Mouse (Mus musculus): ENCODE results near the gene Nfatc4. TPM values are rescaled to one million over a fixed set of nuclear protein-coding genes. Genes with fewer than 3 reads are reported as not detected.
A peak's percentile ranks its signal among the peaks of the same experiment; 100 is the strongest.

The Nfatc4 gene
- total and polyA plus RNA-seq, 2 experiments from 2014 or later = 3.4 to 8.5 TPM

GRCm38 (mm10) chr14:55854406-55855100 lies 31.6 kb downstream of the Nfatc4 start:
- Histone ChIP-seq H3K36me3 (replicated peaks; ENCODE audit: control insufficient read depth, insufficient read depth, low read length) (no peaks in the 10 kb centered on the region; the same call in 1 of the 2 replicates), H3K27ac (ENCODE audit: low read depth) (peak overlapping the region; percentile 88), H3K4me1 (ENCODE audit: control insufficient read depth, insufficient read depth) (peaks cover 33% of the 10 kb centered on the region), H3K4me3 (ENCODE audit: low read depth, low read length) (peak overlapping the region; percentile 79), H3K9ac (replicated peaks; ENCODE audit: low read depth, low read length) (peak overlapping the region; percentile 74), H3K9me3 (replicated peaks; ENCODE audit: control insufficient read depth, low read length) (no peaks in the 10 kb centered on the region), H3K27me3 (ENCODE audit: control insufficient read depth, insufficient read depth, low read length) (no peaks in the 10 kb centered on the region), H3K4me2 (ENCODE audit: low read depth, low read length) (peak overlapping the region; percentile 80)
- 1% methylated on average over 9 of the region's 9 CpGs for WGBS
- DNase-seq (ENCODE audit: low spot score) (no peak), ATAC-seq (ENCODE audit: insufficient read depth, low read depth) (no peak)
- TF ChIP-seq CTCF (IDR thresholded peaks at IDR 0.05; ENCODE audit: low read depth) (no peak), EP300 (IDR thresholded peaks at IDR 0.05; ENCODE audit: low read depth) (no peak)

GRCm38 (mm10) chr14:55855101-55855561 lies 32.2 kb downstream of the Nfatc4 start:
- ATAC-seq (ENCODE audit: insufficient read depth, low read depth) (peak; percentile 16; the same call in 1 of the 2 replicates), DNase-seq (ENCODE audit: low spot score) (peak; percentile 60)
- Histone ChIP-seq H3K36me3 (replicated peaks; ENCODE audit: control insufficient read depth, insufficient read depth, low read length) (no peaks in the 10 kb centered on the region; the same call in 1 of the 2 replicates), H3K4me2 (ENCODE audit: low read depth, low read length) (peak overlapping the region; percentile 80), H3K9me3 (replicated peaks; ENCODE audit: control insufficient read depth, low read length) (no peaks in the 10 kb centered on the region), H3K27me3 (ENCODE audit: control insufficient read depth, insufficient read depth, low read length) (no peaks in the 10 kb centered on the region), H3K9ac (replicated peaks; ENCODE audit: low read depth, low read length) (peak overlapping the region; percentile 74), H3K27ac (ENCODE audit: low read depth) (peak overlapping the region; percentile 88), H3K4me3 (ENCODE audit: low read depth, low read length) (peak overlapping the region; percentile 79), H3K4me1 (ENCODE audit: control insufficient read depth, insufficient read depth) (peaks cover 33% of the 10 kb centered on the region)
- no peak for TF ChIP-seq EP300 (IDR thresholded peaks at IDR 0.05; ENCODE audit: low read depth)
- TF ChIP-seq CTCF (IDR thresholded peaks at IDR 0.05; ENCODE audit: low read depth) = no peak
- 4% methylated on average over 4 of the region's 4 CpGs for WGBS

GRCm38 (mm10) chr14:55857588-55857987 lies 34.6 kb downstream of the Nfatc4 start:
- no peaks in the 10 kb centered on the region for H3K27me3 ChIP-seq (ENCODE audit: control insufficient read depth, insufficient read depth, low read length)
- peak overlapping the region; percentile 25; the same call in 1 of the 2 replicates for H3K9ac ChIP-seq (replicated peaks; ENCODE audit: low read depth, low read length)
- H3K4me3 ChIP-seq (ENCODE audit: low read depth, low read length) = 0 out of 2 replicates have a peak overlapping the region, but pooled peaks have one; percentile 8
- no peak for DNase-seq (ENCODE audit: low spot score)
- peaks cover 42% of the 10 kb centered on the region for H3K4me1 ChIP-seq (ENCODE audit: control insufficient read depth, insufficient read depth)
- ATAC-seq (ENCODE audit: insufficient read depth, low read depth) = no peak
- H3K27ac ChIP-seq (ENCODE audit: low read depth) = peak overlapping the region; percentile 55
- TF ChIP-seq CTCF (IDR thresholded peaks at IDR 0.05; ENCODE audit: low read depth) = no peak
- no peak for TF ChIP-seq EP300 (IDR thresholded peaks at IDR 0.05; ENCODE audit: low read depth)
- 28% methylated on average over 4 of the region's 4 CpGs for WGBS
- no peaks in the 10 kb centered on the region; the same call in 1 of the 2 replicates for H3K36me3 ChIP-seq (replicated peaks; ENCODE audit: control insufficient read depth, insufficient read depth, low read length)
- peak overlapping the region; percentile 34 for H3K4me2 ChIP-seq (ENCODE audit: low read depth, low read length)
- H3K9me3 ChIP-seq (replicated peaks; ENCODE audit: control insufficient read depth, low read length) = no peaks in the 10 kb centered on the region

GRCm38 (mm10) chr14:55862186-55862585 lies 39.2 kb downstream of the Nfatc4 start:
- H3K9ac ChIP-seq (replicated peaks; ENCODE audit: low read depth, low read length) = peak overlapping the region; percentile 30; the same call in 1 of the 2 replicates

GRCm38 (mm10) chr14:55862970-55863369 lies 40.0 kb downstream of the Nfatc4 start:
- no peak overlapping the region for H3K4me2 ChIP-seq (ENCODE audit: low read depth, low read length)
- no peaks in the 10 kb centered on the region for H3K9me3 ChIP-seq (replicated peaks; ENCODE audit: control insufficient read depth, low read length)
- no peak for TF ChIP-seq EP300 (IDR thresholded peaks at IDR 0.05; ENCODE audit: low read depth)
- TF ChIP-seq CTCF (IDR thresholded peaks at IDR 0.05; ENCODE audit: low read depth) = no peak
- no peak overlapping the region for H3K9ac ChIP-seq (replicated peaks; ENCODE audit: low read depth, low read length)
- DNase-seq (ENCODE audit: low spot score) (no peak), ATAC-seq (ENCODE audit: insufficient read depth, low read depth) (no peak)
- peaks cover 39% of the 10 kb centered on the region for H3K36me3 ChIP-seq (replicated peaks; ENCODE audit: control insufficient read depth, insufficient read depth, low read length)
- H3K27ac ChIP-seq (ENCODE audit: low read depth) = no peak overlapping the region
- H3K4me3 ChIP-seq (ENCODE audit: low read depth, low read length) = no peak overlapping the region
- H3K27me3 ChIP-seq (ENCODE audit: control insufficient read depth, insufficient read depth, low read length) = no peaks in the 10 kb centered on the region
- 93% methylated on average over 10 of the region's 10 CpGs for WGBS
- H3K4me1 ChIP-seq (ENCODE audit: control insufficient read depth, insufficient read depth) = peaks cover 10% of the 10 kb centered on the region; the same call in 1 of the 2 replicates

More at GRCm38 (mm10) chr14:55862186-55862585, 39.2 kb downstream of the Nfatc4 start:
- H3K9me3 ChIP-seq (replicated peaks; ENCODE audit: control insufficient read depth, low read length) = no peaks in the 10 kb centered on the region
- no peaks in the 10 kb centered on the region for H3K27me3 ChIP-seq (ENCODE audit: control insufficient read depth, insufficient read depth, low read length)
- peaks cover 18% of the 10 kb centered on the region for H3K4me1 ChIP-seq (ENCODE audit: control insufficient read depth, insufficient read depth)
- ATAC-seq (ENCODE audit: insufficient read depth, low read depth) (no peak), DNase-seq (ENCODE audit: low spot score) (no peak)
- H3K27ac ChIP-seq (ENCODE audit: low read depth) = no peak overlapping the region
- no peak overlapping the region for H3K4me3 ChIP-seq (ENCODE audit: low read depth, low read length)
- WGBS = 67% methylated on average over 6 of the region's 6 CpGs
- no peak for TF ChIP-seq CTCF (IDR thresholded peaks at IDR 0.05; ENCODE audit: low read depth)
- TF ChIP-seq EP300 (IDR thresholded peaks at IDR 0.05; ENCODE audit: low read depth) = no peak
- H3K36me3 ChIP-seq (replicated peaks; ENCODE audit: control insufficient read depth, insufficient read depth, low read length) = peaks cover 34% of the 10 kb centered on the region
- no peak overlapping the region for H3K4me2 ChIP-seq (ENCODE audit: low read depth, low read length)

Measured in heart, postnatal 0 days (tissue).